Mouse (Mus musculus) neural tube, embryonic 12.5 days (tissue): Measurements from ENCODE around the gene Slc39a10. TPM values are rescaled to one million over a fixed set of nuclear protein-coding genes. Genes with fewer than 3 reads are reported as not detected.

Source experiments
- ATAC-seq: fragments of 200-750 bp; cut with Nextera tagmentation; 2 replicates; pipeline ENCODE4 v1.8.0; 2017; ENCODE audit warnings: low read depth, mild to moderate bottlenecking, moderate TSS enrichment, moderate library complexity; ENCODE audit not compliant: low FRiP score
- H3K27ac ChIP-seq: fragments of 300-500 bp; sonication (generic); 2 replicates; pipeline ENCODE4 v1.5.1; 2016
- H3K27me3 ChIP-seq: fragments of 300-500 bp; sonication (generic); replicated peaks from 2 replicates; pipeline ENCODE4 v1.6.1; 2016; ENCODE audit warnings: mild to moderate bottlenecking
- H3K36me3 ChIP-seq: fragments of 300-500 bp; sonication (generic); 2 replicates; pipeline ENCODE4 v1.6.1; 2016; ENCODE audit warnings: mild to moderate bottlenecking
- H3K4me1 ChIP-seq: fragments of 300-500 bp; sonication (generic); 2 replicates; pipeline ENCODE4 v1.6.1; 2016
- H3K4me2 ChIP-seq: fragments of 300-500 bp; sonication (generic); replicated peaks from 2 replicates; pipeline ENCODE4 v1.6.1; 2016; ENCODE audit warnings: mild to moderate bottlenecking
- H3K4me3 ChIP-seq: fragments of 300-500 bp; sonication (generic); 2 replicates; pipeline ENCODE4 v1.5.1; 2016
- H3K9ac ChIP-seq: fragments of 300-500 bp; sonication (generic); 2 replicates; pipeline ENCODE4 v1.6.1; 2016; ENCODE audit warnings: mild to moderate bottlenecking
- H3K9me3 ChIP-seq: fragments of 300-500 bp; sonication (generic); 2 replicates; pipeline ENCODE4 v1.6.1; 2016; ENCODE audit warnings: mild to moderate bottlenecking
- WGBS: fragments of 180-500 bp; shearing (Covaris S2); methylation state at CpG from one replicate; pipeline ENCODE4 v1.1.7; 2016; 5-methylcytosine and 5-hydroxymethylcytosine counted together
- polyA plus RNA-seq: library from polyadenylated mRNA; unstranded; fragments of >200 nt; fragmentation: Nextera tagmentation; extraction: Ambion mirVana; gene quantifications from 2 replicates; pipeline ENCODE4 v1.2.1, GENCODE M21; 2016

The Slc39a10 gene
- polyA plus RNA-seq, 1 experiment from 2014 or later = 65.1 TPM

DNA sequence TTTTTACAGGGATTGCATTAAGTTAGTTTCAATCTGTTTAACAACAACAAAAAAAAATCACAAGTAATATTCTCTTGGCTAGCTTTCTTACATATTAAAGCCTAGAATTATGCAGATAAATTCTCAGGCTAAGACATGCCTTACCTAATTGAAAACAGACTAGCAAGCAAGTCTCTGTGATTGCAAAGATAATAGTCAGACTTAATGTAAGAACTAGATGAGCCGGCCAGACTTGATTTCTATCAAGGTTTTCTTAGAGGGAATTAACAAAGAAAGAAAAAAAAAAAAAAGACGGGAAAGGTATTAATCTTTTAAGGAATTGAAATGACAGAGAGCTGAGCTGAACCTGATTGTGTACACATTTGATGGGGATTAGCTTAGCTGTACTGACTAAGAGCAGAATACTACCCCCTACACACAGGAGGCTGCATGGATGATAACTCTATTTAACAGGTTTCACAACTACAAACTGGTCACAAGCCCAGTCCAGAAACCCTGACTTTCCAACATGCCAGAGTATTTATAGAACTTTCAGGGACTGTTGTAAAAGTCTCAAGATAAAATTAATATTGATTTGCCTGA lies 9.5 kb upstream of the Slc39a10 start:
- Histone ChIP-seq H3K4me2 (no peak overlapping the region), H3K27me3 (no peaks in the 10 kb centered on the region), H3K27ac (no peak overlapping the region), H3K4me3 (no peak overlapping the region), H3K9ac (no peak overlapping the region), H3K4me1 (no peaks in the 10 kb centered on the region), H3K9me3 (no peaks in the 10 kb centered on the region), H3K36me3 (no peaks in the 10 kb centered on the region)
- WGBS = 74% methylated on average over 2 of the region's 2 CpGs
- ATAC-seq = no peak

DNA sequence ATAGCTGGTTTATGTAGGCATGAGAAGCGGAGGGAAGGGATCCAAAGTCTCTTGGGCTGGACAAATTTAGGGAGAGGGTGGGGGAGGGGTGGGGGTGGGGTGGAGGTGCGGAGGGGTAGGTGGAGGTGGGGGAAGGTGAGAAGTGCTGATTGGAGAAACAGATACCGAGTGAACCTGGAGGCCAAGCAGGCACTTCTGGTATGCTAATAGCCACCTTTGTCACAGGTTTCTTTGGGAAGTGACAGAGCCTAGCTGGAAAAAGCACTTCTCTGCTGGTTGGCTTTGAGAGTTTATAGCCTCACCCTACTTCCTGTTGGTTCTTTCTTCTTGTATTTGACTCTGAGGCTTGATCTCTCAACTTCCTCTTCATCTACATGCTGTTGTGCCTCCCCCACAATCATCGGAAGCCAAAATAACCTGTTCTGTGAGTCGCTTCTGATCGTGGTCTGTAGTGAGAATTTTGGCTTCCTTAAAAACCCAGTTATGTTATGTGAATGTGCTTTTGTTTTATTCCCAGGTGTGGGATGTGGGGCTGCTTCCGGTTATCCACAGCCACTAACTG lies 1.7 kb upstream of the Slc39a10 start:
- ATAC-seq = no peak
- H3K36me3 ChIP-seq = no peaks in the 10 kb centered on the region
- WGBS = 21% methylated on average over 7 of the region's 7 CpGs
- H3K27ac ChIP-seq = no peak overlapping the region
- H3K9me3 ChIP-seq = no peaks in the 10 kb centered on the region
- no peaks in the 10 kb centered on the region for H3K4me1 ChIP-seq
- no peak overlapping the region for H3K4me3 ChIP-seq
- H3K4me2 ChIP-seq = no peak overlapping the region
- no peaks in the 10 kb centered on the region for H3K27me3 ChIP-seq
- H3K9ac ChIP-seq = no peak overlapping the region

DNA sequence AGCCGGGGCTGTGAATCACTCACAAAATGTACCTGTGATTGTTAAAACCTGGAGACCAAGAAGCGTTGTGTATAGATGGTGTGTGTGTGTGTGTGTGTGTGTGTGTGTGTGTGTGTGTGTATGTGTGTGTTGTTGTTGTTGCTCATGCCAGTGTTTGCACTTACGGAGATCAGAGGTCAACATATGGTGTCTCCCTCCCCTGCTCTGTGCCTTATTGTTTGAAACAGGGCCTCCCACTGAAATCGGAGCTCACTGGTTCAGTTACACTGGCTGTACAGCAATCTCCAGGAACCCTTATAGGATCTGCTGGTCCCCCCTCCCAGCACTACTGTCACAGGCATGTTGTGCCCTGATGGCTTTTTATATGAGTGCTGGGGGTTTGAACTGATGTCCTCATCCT lies 3.9 kb downstream of the Slc39a10 start:
- Histone ChIP-seq H3K27me3 (no peaks in the 10 kb centered on the region), H3K4me1 (no peaks in the 10 kb centered on the region), H3K9me3 (no peaks in the 10 kb centered on the region), H3K4me3 (no peak overlapping the region), H3K9ac (no peak overlapping the region), H3K27ac (no peak overlapping the region), H3K4me2 (no peak overlapping the region), H3K36me3 (no peaks in the 10 kb centered on the region)
- WGBS = 53% methylated on average over 4 of the region's 4 CpGs
- ATAC-seq = no peak

DNA sequence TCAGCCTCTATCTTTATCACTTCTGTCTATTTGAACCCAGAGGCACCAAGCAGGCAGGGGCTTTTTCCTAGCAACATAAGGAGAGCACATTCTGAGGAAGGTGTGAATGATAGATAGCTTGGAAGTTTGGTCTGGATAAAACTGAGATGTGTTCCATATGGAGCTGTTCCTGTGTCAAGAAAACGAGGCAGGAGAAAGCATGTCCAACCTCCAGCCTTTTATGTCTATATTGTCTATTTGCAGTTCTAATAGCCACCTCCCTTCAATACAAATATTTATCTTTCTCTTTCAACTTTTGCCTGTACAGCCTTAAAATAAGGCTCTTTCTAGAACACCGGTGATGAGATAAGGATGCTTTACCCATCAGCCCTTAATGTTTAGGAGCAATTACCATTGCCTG lies 4.3 kb downstream of the Slc39a10 start:
- Histone ChIP-seq H3K4me3 (no peak overlapping the region), H3K27me3 (no peaks in the 10 kb centered on the region), H3K4me2 (no peak overlapping the region), H3K27ac (no peak overlapping the region), H3K4me1 (no peaks in the 10 kb centered on the region), H3K36me3 (no peaks in the 10 kb centered on the region), H3K9ac (no peak overlapping the region), H3K9me3 (no peaks in the 10 kb centered on the region)
- WGBS = 41% methylated on average over 2 of the region's 2 CpGs
- ATAC-seq = no peak

DNA sequence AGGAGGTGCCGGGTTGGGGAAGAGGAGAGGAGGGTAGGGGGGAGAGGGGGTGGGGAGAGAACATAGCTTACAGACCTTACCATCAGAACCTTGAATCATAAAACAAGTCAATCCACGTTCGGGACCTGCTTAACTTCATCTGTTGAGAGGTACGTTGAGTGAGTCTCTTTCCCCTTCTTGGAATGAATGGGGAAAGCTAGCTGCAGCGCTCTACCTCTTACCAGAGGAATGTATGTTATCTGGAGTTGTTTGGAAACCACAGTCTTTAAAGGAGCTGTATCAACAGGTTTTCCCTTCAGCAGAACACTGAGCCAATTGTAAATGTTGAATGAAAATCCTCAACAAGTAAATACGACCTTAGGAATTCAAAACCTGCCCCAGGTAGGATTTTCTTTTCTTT lies 4.7 kb downstream of the Slc39a10 start:
- 18% methylated on average over 6 of the region's 6 CpGs for WGBS
- Histone ChIP-seq H3K9me3 (no peaks in the 10 kb centered on the region), H3K4me2 (no peak overlapping the region), H3K27me3 (no peaks in the 10 kb centered on the region), H3K9ac (no peak overlapping the region), H3K4me3 (no peak overlapping the region), H3K27ac (no peak overlapping the region), H3K4me1 (no peaks in the 10 kb centered on the region), H3K36me3 (no peaks in the 10 kb centered on the region)
- ATAC-seq = no peak

DNA sequence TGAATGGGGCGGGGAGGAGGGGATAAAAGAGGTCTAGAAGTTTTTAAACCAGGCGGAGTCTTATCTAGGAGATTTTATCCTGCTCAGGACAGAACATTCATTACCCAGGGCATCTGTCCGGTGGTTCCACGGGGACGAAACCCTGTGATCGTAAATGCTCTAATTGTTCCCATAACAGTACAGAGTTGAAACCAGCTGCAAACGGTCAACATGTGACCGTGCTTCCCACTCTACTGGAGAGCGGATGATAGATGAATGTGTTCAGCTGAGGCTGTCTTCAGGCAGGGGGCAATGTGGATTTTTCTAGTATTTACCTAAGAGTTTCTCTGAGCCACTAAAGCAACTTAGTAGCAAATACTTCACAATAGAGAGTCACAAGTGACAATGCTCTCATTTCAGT lies 6.6 kb downstream of the Slc39a10 start:
- Histone ChIP-seq H3K9me3 (no peaks in the 10 kb centered on the region), H3K36me3 (no peaks in the 10 kb centered on the region), H3K9ac (no peak overlapping the region), H3K4me2 (no peak overlapping the region), H3K27ac (no peak overlapping the region), H3K4me1 (no peaks in the 10 kb centered on the region), H3K4me3 (no peak overlapping the region), H3K27me3 (no peaks in the 10 kb centered on the region)
- ATAC-seq = no peak
- WGBS = 32% methylated on average over 9 of the region's 9 CpGs

DNA sequence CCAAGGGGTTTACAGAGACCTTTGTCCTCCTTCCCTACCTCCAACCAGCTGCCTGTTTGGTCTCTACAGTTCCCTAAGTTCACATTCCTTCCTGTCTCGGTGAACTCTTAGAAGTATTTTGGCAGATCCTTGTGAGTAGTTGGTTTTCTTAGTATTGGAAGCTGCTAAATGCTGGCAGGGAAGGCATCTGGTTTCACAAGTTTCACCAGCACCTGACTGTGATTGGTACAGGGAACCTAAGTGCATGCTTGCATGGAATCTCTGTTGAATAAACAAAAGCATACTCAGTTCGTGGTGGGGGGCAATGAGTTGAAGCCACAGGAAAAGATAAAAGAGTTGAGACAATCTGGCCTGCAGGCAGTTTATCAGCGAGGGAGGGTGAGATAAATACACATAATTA lies 7.4 kb downstream of the Slc39a10 start:
- 17% methylated on average over 3 of the region's 3 CpGs for WGBS
- H3K4me1 ChIP-seq = no peaks in the 10 kb centered on the region
- no peaks in the 10 kb centered on the region for H3K9me3 ChIP-seq
- H3K27ac ChIP-seq = no peak overlapping the region
- no peak overlapping the region for H3K9ac ChIP-seq
- no peak overlapping the region for H3K4me2 ChIP-seq
- H3K36me3 ChIP-seq = no peaks in the 10 kb centered on the region
- H3K27me3 ChIP-seq = no peaks in the 10 kb centered on the region
- ATAC-seq = no peak
- no peak overlapping the region for H3K4me3 ChIP-seq

DNA sequence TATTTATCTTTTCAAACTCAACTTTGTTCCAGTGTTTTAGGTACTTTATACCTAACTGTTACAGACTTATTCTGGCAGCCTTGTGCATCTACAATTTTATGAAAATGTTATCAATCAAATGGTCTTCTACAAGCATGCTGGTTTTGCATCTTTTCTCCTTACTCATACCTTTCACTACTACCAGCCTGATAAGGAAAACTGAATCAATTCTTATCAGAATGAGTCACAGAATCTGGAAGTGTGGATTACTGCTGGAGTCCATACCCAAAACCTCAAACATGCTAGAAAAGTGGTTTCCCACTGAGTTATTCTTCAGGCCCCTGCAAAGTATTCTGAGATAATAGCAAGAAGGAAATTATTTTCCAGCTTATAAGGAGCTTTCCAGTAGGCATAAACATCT lies 12.7 kb downstream of the Slc39a10 start:
- Histone ChIP-seq H3K9me3 (no peaks in the 10 kb centered on the region), H3K4me3 (no peak overlapping the region), H3K36me3 (no peaks in the 10 kb centered on the region), H3K27me3 (no peaks in the 10 kb centered on the region), H3K27ac (no peak overlapping the region), H3K9ac (no peak overlapping the region), H3K4me1 (no peaks in the 10 kb centered on the region), H3K4me2 (no peak overlapping the region)
- no peak for ATAC-seq

DNA sequence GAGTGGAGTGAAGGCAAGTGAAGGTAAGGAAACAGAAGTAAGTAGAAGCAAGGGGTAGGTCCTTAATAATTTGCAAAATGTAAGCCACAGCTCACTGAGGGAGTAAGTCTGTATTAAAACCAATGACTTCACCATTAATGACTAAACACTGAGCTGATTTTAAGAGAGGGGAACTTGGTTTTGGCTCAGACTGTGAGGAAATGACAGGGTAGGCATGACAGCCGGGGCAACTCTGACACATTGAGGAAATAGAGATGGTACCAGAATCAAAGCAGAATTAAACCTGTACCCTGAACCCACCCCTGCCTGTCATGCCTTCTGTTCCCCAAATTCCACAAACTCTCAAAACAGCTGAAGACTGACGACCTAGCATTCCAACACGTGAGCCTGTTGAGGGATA lies 18.9 kb downstream of the Slc39a10 start:
- no peak overlapping the region for H3K9ac ChIP-seq
- no peaks in the 10 kb centered on the region for H3K27me3 ChIP-seq
- no peaks in the 10 kb centered on the region for H3K9me3 ChIP-seq
- 74% methylated on average over 3 of the region's 3 CpGs for WGBS
- no peaks in the 10 kb centered on the region for H3K36me3 ChIP-seq
- H3K27ac ChIP-seq = no peak overlapping the region
- no peak overlapping the region for H3K4me3 ChIP-seq
- H3K4me1 ChIP-seq = no peaks in the 10 kb centered on the region
- ATAC-seq = no peak
- H3K4me2 ChIP-seq = no peak overlapping the region

DNA sequence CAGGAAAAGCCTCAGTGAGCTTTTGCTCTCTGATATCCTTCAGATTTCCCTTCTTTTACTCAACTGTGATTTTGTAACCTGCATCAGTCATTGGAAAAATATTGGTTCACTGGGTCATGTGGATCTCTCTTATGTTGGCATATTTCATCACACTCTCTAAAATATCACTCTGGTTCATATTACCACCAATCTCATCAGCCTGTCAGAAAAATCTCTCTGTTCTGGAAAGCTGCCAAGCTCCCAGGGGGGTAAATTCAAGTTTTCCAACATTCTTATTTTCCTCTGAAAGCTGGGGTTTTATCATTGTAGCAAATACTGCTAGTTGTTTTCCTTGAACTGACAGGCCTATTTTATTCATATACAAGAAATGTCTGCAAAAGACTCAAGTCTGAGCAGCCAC lies 22.9 kb downstream of the Slc39a10 start:
- Histone ChIP-seq H3K4me3 (no peak overlapping the region), H3K9me3 (no peaks in the 10 kb centered on the region), H3K36me3 (no peaks in the 10 kb centered on the region), H3K27me3 (no peaks in the 10 kb centered on the region), H3K27ac (no peak overlapping the region), H3K4me2 (no peak overlapping the region), H3K4me1 (no peaks in the 10 kb centered on the region), H3K9ac (no peak overlapping the region)
- ATAC-seq = no peak

DNA sequence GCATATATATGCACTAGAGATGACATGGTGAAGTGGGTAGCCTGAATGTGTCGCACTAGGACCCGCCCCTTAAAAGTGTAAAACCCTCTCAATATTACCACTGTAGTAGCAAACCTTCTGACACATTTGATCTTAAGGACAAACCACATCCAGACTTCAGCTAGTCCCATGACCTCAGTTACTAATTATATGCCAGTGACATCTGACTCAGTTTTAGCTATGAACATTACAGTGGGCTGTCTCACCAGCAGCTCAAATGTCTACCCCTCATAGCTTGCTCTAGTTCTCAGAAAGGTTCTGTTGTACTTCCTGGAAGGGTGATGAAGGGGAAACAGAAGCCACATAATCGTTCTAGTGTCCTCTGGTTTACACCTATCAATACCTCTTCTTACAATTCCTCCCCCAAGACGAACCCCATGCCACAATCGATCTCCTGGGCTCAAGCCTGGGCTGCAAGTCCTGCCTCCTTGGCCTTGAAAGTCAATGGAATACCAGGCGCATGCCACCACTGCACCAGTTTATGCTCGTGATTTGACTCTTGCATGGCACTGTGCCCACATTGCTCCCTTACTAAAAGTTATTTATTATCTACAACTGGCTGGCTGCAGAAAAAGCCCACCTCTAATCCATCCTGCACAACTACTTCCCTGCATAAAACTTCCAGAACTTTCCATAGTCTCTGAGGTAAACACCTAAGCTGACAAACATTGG lies 28.3 kb downstream of the Slc39a10 start:
- Histone ChIP-seq H3K9me3 (no peaks in the 10 kb centered on the region), H3K4me3 (no peak overlapping the region), H3K4me1 (no peaks in the 10 kb centered on the region), H3K36me3 (no peaks in the 10 kb centered on the region), H3K27ac (no peak overlapping the region), H3K9ac (no peak overlapping the region), H3K27me3 (no peaks in the 10 kb centered on the region), H3K4me2 (no peak overlapping the region)
- WGBS = 87% methylated on average over 7 of the region's 7 CpGs
- no peak for ATAC-seq

DNA sequence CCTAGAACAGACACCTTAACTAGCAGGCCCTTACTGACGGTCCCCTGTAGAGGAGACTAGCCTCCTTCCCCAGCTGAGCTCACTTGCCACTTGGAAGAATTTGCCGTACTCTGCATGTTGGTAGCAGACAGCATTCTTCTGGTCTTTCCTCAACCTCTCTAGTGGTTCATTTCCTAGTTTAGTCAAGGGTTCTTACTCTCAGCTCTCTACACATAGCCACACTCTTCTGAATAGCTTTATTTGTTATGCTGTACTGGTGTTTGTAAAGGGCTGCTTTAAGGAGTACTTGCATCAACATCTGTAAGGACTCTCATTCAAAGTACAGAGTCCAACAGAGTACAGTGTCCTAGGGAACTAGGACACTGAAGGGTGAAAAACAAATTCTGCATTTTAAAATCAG lies 29.2 kb downstream of the Slc39a10 start:
- H3K9ac ChIP-seq = no peak overlapping the region

DNA sequence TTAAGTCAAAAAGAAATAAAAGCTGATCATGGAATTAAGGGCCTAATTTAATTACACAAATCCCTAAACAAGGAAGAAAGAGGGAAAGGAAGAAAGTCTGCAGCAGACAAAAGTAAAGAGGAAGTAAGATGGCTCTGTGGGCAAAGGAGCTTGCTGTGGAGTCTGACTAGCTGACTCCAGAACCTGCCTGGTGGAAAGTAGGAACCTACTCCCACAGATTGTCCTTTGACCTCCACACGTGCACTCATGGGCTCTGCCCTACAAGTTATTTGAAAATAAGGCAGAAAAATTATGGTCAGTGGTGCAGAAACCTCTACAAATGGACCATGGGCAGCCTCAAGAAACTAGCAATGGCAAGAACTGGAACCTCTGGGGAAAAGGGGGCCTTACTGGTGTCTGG lies 32.6 kb downstream of the Slc39a10 start:
- 86% methylated on average over 1 of the region's 1 CpGs for WGBS
- Histone ChIP-seq H3K27ac (no peak overlapping the region), H3K9ac (no peak overlapping the region), H3K36me3 (no peaks in the 10 kb centered on the region), H3K4me2 (no peak overlapping the region), H3K27me3 (no peaks in the 10 kb centered on the region), H3K4me1 (no peaks in the 10 kb centered on the region), H3K9me3 (no peaks in the 10 kb centered on the region), H3K4me3 (no peak overlapping the region)
- ATAC-seq = no peak

More for the DNA sequence above, 29.2 kb downstream of the Slc39a10 start:
- no peaks in the 10 kb centered on the region for H3K9me3 ChIP-seq
- H3K4me1 ChIP-seq = no peaks in the 10 kb centered on the region
- 92% methylated on average over 2 of the region's 2 CpGs for WGBS
- H3K27ac ChIP-seq = no peak overlapping the region
- H3K4me3 ChIP-seq = no peak overlapping the region
- no peaks in the 10 kb centered on the region for H3K36me3 ChIP-seq
- H3K4me2 ChIP-seq = no peak overlapping the region
- no peak for ATAC-seq
- no peaks in the 10 kb centered on the region for H3K27me3 ChIP-seq
